Comparison of ENCODE assay signal across 14 mouse cellular contexts in the genomic region with DNA sequence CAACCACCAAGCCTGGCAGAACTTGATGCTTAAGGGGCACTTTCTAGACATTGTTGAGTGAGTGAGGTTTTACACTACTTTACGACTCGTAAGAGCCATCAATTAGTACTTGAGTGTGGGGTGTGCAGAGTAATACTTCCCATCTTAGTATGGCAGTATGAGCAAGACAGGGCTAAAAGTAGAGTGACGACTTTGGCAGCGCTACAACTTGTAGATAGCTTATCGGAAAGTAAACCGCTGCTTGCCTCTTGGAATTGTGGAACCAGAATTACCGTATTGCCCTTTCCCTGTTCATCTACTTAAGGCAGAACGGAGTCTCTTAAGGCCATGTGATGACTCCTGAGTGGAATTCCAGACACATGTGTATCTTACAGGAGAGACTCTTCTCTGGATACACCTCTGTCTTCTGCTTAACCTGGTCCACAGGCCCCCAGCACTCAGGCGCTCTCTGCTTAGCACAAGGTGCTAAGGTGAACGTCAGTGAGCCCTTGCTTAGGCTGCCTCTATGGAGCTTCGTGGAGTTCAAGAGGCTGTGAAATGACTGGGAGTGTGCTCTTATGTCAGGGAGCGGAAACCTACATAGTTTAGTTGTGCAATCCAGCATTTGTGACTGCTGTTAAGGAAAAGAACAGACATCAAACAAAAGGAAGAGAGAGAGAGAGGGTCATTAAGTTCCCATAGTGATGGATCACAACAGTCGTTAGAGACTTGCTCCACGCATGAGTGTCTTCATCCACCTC.
"Had no signal": no experiment of that assay in that cellular context is flagged by ENCODE, and none has a peak within 500 bp of the region (broad histone marks: within the 10 kb centered on the region; RNA-seq: fewer than 3 reads in every experiment).

No protein-coding gene starts in this region.

- H3K4me3 ChIP-seq: intestine, embryonic 15.5 days; layer of hippocampus, adult 2 months; liver, embryonic 13.5 days; midbrain, embryonic 12.5 days; myocyte had no signal

- DNase-seq: kidney, adult 18-20 months; kidney, adult 9 months; kidney, postnatal 25 days; layer of hippocampus, adult 9-11 months; liver, embryonic 13.5 days; thymus, adult 2 months; thymus, postnatal 14 days; thymus, postnatal 4 days had no signal

- H3K9ac ChIP-seq: intestine, embryonic 15.5 days; liver, embryonic 13.5 days; midbrain, embryonic 12.5 days had no signal

- ATAC-seq: intestine, embryonic 15.5 days; midbrain, embryonic 16.5 days had no signal

- H3K27me3 ChIP-seq: intestine, embryonic 15.5 days; liver, embryonic 13.5 days; midbrain, embryonic 12.5 days had no signal

- H3K36me3 ChIP-seq: intestine, embryonic 15.5 days; midbrain, embryonic 12.5 days had no signal

- H3K4me2 ChIP-seq: intestine, embryonic 15.5 days; liver, embryonic 13.5 days; midbrain, embryonic 12.5 days had no signal

- H3K4me1 ChIP-seq: intestine, embryonic 15.5 days; liver, embryonic 13.5 days; midbrain, embryonic 12.5 days had no signal

- H3K9me3 ChIP-seq: intestine, embryonic 15.5 days; liver, embryonic 13.5 days; midbrain, embryonic 12.5 days had no signal

- H3K27ac ChIP-seq: intestine, embryonic 15.5 days; kidney, postnatal 0 days; layer of hippocampus, adult 2 months; liver, embryonic 13.5 days; midbrain, embryonic 12.5 days had no signal
